Comparison of ENCODE assay signal across 17 mouse cellular contexts in the genomic region with DNA sequence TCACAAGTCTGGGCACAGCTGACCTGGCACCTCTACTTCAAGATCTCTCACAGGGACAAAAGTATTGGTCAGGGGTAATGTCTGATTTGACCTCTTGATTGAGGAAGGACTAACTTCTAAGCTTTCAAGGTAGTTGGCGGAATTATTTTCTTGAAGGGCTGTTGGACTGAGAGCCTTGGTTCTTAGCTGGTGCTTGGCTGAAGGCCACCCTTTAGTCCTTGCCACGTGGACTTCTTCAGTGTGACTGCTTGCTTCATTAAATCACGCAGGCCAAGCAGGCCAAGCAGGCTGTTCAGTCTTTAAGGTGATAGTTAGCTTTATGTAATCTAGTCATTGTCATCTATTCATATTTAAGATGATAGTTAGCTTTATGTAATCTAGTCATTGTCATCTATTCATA. TPM values are rescaled to one million over a fixed set of nuclear protein-coding genes. Genes with fewer than 3 reads are reported as not detected.
DNase-seq lines count a peak whose midpoint lies in the region; TF ChIP-seq lines count a peak whose summit lies in the region.
"Had no signal": no experiment of that assay in that cellular context is flagged by ENCODE, and none has a peak within 500 bp of the region (broad histone marks: within the 10 kb centered on the region; RNA-seq: fewer than 3 reads in every experiment).

No protein-coding gene starts in this region.

- intact Hi-C loops in gastrocnemius, adult 2 months (cut with DNase I): no loop called here
- intact Hi-C loops in left cerebral cortex, postnatal 36 days (cut with DNase I): no loop called here

- peak overlapping the region; percentile 28; the same call in 1 of the 2 replicates for H3K27ac ChIP-seq in gastrocnemius, adult 2 months
- H3K27ac ChIP-seq: hindbrain, embryonic 12.5 days; liver, embryonic 15.5 days; stomach, embryonic 15.5 days had no signal

- TF ChIP-seq CTCF in gastrocnemius, adult 2 months (IDR thresholded peaks at IDR 0.05): no peak

- no peak overlapping the region for H3K4me3 ChIP-seq in gastrocnemius, adult 2 months
- H3K4me3 ChIP-seq: hindbrain, embryonic 12.5 days; liver, embryonic 15.5 days; stomach, embryonic 15.5 days had no signal

- DNase-seq in adrenal gland, postnatal 14 days: peak; percentile 27
- DNase-seq in adrenal gland, adult 18-20 months (ENCODE audit: low spot score in 2 of 2): no peak
- peak; percentile 29 for DNase-seq in gastrocnemius, adult 2 months
- DNase-seq in gastrocnemius, adult 8-10 months (ENCODE audit: low spot score in 2 of 2): no peak
- peak; percentile 13 for DNase-seq in lung, postnatal 14 days
- DNase-seq in lung, postnatal 10 days: no peak
- peak; percentile 10 for DNase-seq in gonadal fat pad, adult 2 months (ENCODE audit: low read depth)
- DNase-seq in left cerebral cortex, postnatal 36 days (ENCODE audit: low spot score in 2 of 2): no peak
- DNase-seq: cerebellum, adult 11 months; embryo, embryonic 11 days; heart, postnatal 10 days; right cerebral cortex, postnatal 25 days; thymus, adult 18-20 months; thymus, postnatal 4 days had no signal

RNA-seq across cellular contexts. Expression of a gene that starts 49.2 kb away (rescaled TPM):
- 27.3 and 28.5 TPM in 2 replicates for total RNA-seq in adrenal gland, postnatal 14 days (2021)
- total RNA-seq in adrenal gland, adult 18-20 months (2021): 10 to 100 TPM; 33.6 to 37.1 TPM
- total RNA-seq in gastrocnemius, adult 2 months (2021): 10 to 100 TPM; 20.5 to 22.0 TPM
- 10 to 100 TPM; 23.5 to 26.9 (median 25.3) TPM for total RNA-seq in gastrocnemius, adult 8-10 months (2022)
- 17.6 and 24.6 TPM in 2 replicates for polyA plus RNA-seq in gonadal fat pad, adult 2 months (2012; rRNA removed)
- total RNA-seq in left cerebral cortex, postnatal 36 days (2021): 100 to 1,000 TPM; 102 to 103 TPM

Comparison
In these comparisons a context has a peak if more than half of its experiments do, and no peak if none do; other contexts are left out.
1. DNase-seq: peak in adrenal gland, postnatal 14 days (single experiment), gastrocnemius, adult 2 months (single experiment), lung, postnatal 14 days (single experiment) and gonadal fat pad, adult 2 months (single experiment); none in adrenal gland, adult 18-20 months (0 of 2), gastrocnemius, adult 8-10 months (0 of 2), lung, postnatal 10 days (single experiment) and left cerebral cortex, postnatal 36 days (0 of 2).